Mouse (Mus musculus): ENCODE results near the gene Tmem176a.

Gene Tmem176a

GRCm38 (mm10) chr6:48875515-48875914 lies 34.8 kb downstream of the Tmem176a start:
- no peak for DNase-seq (ENCODE audit: extremely low read depth, low read depth, low spot score)

- DNase-seq (ENCODE audit: extremely low read depth, low read depth, low spot score): no peak
Measured at GRCm38 (mm10) chr6:48876510-48877135, 35.9 kb downstream of the Tmem176a start.

GRCm38 (mm10) chr6:48894203-48894602 lies 53.5 kb downstream of the Tmem176a start:
- DNase-seq (ENCODE audit: extremely low read depth, low read depth, low spot score): no peak

GRCm38 (mm10) chr6:48894938-48895818 lies 54.5 kb downstream of the Tmem176a start:
- DNase-seq (ENCODE audit: extremely low read depth, low read depth, low spot score): no peak

- no peak for DNase-seq (ENCODE audit: extremely low read depth, low read depth, low spot score)
Measured at GRCm38 (mm10) chr6:48895941-48896340, 55.2 kb downstream of the Tmem176a start.
